In the genomic region with DNA sequence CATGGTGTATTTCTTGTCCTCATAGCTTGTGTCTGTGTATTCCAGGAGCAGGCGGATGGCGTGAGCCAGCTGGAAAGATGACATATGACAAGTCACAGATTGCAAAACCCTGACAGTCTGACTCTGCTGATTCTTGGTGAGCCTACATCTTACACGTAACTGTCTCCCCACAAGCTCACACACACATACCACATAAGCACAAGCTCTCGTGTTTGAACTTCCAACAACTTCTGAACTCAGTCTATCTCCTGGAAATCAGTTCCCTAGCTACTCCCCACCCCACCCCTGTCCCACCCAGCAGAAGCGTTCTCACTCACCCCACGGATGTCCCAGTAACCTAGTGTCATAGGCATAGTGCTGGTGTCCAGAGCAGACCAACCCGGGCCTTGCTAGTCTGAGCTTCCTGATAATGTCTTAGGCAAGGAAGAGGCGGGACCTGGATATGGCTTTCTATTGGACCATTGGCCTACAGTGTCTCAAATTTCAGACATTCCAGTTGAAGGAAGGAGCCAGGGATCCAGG, we compare ENCODE assay signal across 7 mouse cellular contexts. TPM values are rescaled to one million over a fixed set of nuclear protein-coding genes. Genes with fewer than 3 reads are reported as not detected.
DNase-seq lines count a peak whose midpoint lies in the region; ATAC-seq lines count a peak whose summit lies in the region.

A gene (minus strand): TSS at position 413 of the 522 bp plus-strand sequence.

- peak within 1 kb of the TSS; percentile 25 for H3K4me3 ChIP-seq in kidney, embryonic 14.5 days (ENCODE audit: low read length)

- no peaks in the 10 kb centered on the region for H3K9me3 ChIP-seq in kidney, embryonic 14.5 days (ENCODE audit: control insufficient read depth, low read length)

- 40% methylated on average over 8 of the region's 8 CpGs for WGBS in kidney, embryonic 14.5 days

- H3K9ac ChIP-seq in kidney, embryonic 14.5 days (ENCODE audit: low read depth, low read length) = peak within 1 kb of the TSS; percentile 1; the same call in 1 of the 2 replicates

- no peaks in the 10 kb centered on the region for H3K27me3 ChIP-seq in kidney, embryonic 14.5 days (ENCODE audit: control insufficient read depth, insufficient read depth, low read length)

- no peaks in the 10 kb centered on the region for H3K4me1 ChIP-seq in kidney, embryonic 14.5 days (ENCODE audit: control insufficient read depth, insufficient read depth, low read length)

- H3K36me3 ChIP-seq in kidney, embryonic 14.5 days (ENCODE audit: control insufficient read depth, insufficient read depth, low read length) = no peaks in the 10 kb centered on the region

- H3K4me2 ChIP-seq in kidney, embryonic 14.5 days (replicated peaks; ENCODE audit: low read depth, low read length) = peak within 1 kb of the TSS; percentile 33

- peak within 1 kb of the TSS; percentile 3; the same call in 1 of the 2 replicates for H3K27ac ChIP-seq in kidney, embryonic 14.5 days (ENCODE audit: low read depth, low read length)

- DNase-seq in MN1 (ENCODE audit: low spot score) = peak; percentile 11
- peak; percentile 70 for DNase-seq in adrenal gland, postnatal 10 days
- peak; percentile 22 for DNase-seq in gonadal fat pad, adult 2 months (ENCODE audit: low read depth)
- peak; percentile 59 for DNase-seq in lung, postnatal 14 days
- no peak for DNase-seq in frontal cortex, postnatal 10 days (ENCODE audit: low spot score in 2 of 2)

- peak; percentile 96 for ATAC-seq in kidney, embryonic 14.5 days (ENCODE audit: low FRiP score, low TSS enrichment)
- ATAC-seq in megakaryocyte-erythroid progenitor cell, adult 5-6 weeks (replicated peaks; ENCODE audit: low FRiP score, low TSS enrichment, poor library complexity, severe bottlenecking) = no peak

RNA-seq across cellular contexts. Expression of the gene that starts here (rescaled TPM):
- total RNA-seq in adrenal gland, postnatal 10 days (2021) = 100 to 1,000 TPM in 1 of 2 experiments, 10 to 100 TPM in 1; 95.5 to 101 TPM
- polyA plus RNA-seq in gonadal fat pad, adult 2 months (2012; rRNA removed) = 925 and 961 TPM in 2 replicates
- polyA plus RNA-seq in kidney, embryonic 14.5 days (2014; fragmentation: Nextera tagmentation; extraction: Ambion mirVana) = 76.2 and 79.8 TPM in 2 replicates
- total RNA-seq in megakaryocyte-erythroid progenitor cell, adult 5-6 weeks (2014; fragmentation: Nextera tagmentation) = not detected in 2 replicates
- total RNA-seq in megakaryocyte-erythroid progenitor cell, adult 5-6 weeks (2017) = 1.5 and 2.6 TPM in 2 replicates

Comparison
In these comparisons a context has a peak if more than half of its experiments do, and no peak if none do; other contexts are left out.
1. RNA of the gene that starts here (total RNA-seq): 95.5 to 101 TPM in adrenal gland, postnatal 10 days; 1.5 to 2.6 TPM in megakaryocyte-erythroid progenitor cell, adult 5-6 weeks; every median in the first group is over 10 times any median in the second.
2. RNA of the gene that starts here (polyA plus RNA-seq): 925 to 961 TPM in gonadal fat pad, adult 2 months; 76.2 to 79.8 TPM in kidney, embryonic 14.5 days; every median in the first group is over 10 times any median in the second.
3. DNase-seq: peak in MN1 (single experiment), adrenal gland, postnatal 10 days (single experiment), gonadal fat pad, adult 2 months (single experiment) and lung, postnatal 14 days (single experiment); none in frontal cortex, postnatal 10 days (0 of 2).